Mouse (Mus musculus) NIH3T3 (cell line): ENCODE measurements around the gene Rcl1.
A peak's percentile ranks its signal among the peaks of the same experiment; 100 is the strongest.

ENCODE experiments used
- DNase-seq: peaks from one replicate; pipeline ENCODE4 v3.0.0-alpha.2; 2012; ENCODE audit warnings: low read depth

The Rcl1 gene

DNA sequence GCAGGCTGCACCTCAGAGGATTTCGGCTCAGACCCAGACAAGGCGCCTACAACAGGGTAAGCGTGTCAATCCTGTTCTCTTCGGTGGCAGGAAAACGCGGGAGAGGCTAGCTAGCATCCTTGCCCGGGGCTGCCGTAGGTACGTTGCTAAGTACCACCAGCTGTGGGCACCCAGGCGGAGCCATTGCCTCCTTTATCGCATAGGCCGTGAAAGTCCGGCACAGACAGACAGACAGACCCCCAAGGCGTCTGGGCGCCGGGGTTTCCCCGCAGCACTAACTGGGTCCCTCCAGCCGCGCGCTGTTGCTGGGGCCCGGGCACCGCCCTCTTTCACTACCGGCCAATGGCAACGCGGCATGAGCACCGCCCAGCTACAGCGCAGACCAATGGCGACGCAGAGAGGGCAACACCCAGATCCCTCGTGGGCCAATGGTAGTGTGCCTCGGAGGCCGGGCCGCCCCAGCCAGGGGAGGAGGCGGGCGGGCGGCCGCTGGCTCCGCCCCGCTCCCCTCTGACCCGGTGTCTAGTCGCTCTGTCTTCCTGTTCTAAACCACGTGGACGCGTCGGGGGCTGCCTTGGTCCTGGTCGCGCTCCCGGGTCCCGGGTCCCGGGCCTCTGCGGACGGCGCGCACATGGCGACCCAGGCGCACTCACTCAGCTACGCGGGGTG is at the start of gene Rcl1:
TSS of gene Rcl1 (plus strand) at position 502 of the 669 bp plus-strand sequence.
- DNase-seq, result peak; percentile 98

- DNase-seq, result no peak
Measured at GRCm38 (mm10) chr19:29052786-29053185, 48.4 kb upstream of the Rcl1 start.

DNA sequence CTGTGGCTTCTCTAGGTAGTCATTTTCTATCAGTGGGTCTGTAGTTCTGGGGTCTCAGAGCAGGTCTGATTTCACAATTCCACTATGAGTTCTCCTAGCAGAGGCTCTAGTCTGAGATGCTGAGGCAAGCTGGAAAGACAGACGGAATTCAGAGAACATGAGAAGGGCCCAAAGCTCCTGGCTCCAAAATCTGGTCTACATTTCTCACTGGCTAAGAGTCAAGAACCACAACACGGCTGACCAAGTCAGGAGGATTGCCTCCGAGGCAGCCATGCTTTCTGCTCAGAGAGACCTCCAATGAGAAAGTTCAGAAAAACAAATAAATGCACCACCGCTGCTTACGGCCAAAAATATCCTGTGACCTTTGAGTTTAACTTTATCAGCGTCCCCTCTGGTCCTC is 46.6 kb upstream of the Rcl1 start:
- peak; percentile 80 for DNase-seq

- no peak for DNase-seq
Measured at GRCm38 (mm10) chr19:29055469-29055868, 45.7 kb upstream of the Rcl1 start.

DNA sequence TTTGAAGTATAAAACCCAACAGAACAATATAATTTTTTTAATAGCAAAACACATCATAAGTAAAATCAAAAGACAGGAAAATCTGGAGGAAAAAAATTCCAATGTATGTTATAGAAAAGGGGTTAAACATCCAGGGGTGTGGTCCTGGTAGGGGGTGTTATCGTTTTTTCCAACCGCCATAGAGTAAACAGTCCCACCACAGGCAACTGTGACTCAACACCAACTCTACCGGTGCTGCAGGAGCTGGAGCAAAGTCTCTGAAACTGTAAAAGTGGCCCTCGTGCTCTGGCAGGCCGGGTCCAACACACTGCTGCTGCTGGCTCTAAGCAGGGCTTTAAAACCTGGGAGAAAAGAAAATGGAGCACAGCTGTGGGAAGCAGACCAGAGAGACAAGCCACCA is 42.4 kb upstream of the Rcl1 start:
- DNase-seq, result no peak

DNA sequence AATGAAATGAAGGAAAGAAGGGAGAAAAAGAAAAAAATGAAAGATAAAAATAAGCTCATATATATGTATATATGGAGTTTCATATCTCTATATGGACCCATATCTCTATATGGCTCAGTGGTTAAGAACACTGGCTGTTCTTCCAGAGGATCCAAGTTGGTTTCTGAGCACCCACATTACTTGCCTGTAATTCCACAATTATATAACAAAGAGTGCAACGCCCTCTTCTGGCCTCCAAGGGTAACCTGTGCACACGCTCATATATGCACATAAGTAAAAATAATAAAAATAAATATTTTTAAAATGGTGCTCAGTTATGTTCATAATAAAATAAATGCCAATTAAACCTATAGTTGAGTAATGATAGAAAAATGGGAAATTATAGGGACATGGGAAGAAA is 41.5 kb upstream of the Rcl1 start:
- DNase-seq, result peak; percentile 47

GRCm38 (mm10) chr19:29060299-29060698 is 40.9 kb upstream of the Rcl1 start:
- DNase-seq, result no peak

DNA sequence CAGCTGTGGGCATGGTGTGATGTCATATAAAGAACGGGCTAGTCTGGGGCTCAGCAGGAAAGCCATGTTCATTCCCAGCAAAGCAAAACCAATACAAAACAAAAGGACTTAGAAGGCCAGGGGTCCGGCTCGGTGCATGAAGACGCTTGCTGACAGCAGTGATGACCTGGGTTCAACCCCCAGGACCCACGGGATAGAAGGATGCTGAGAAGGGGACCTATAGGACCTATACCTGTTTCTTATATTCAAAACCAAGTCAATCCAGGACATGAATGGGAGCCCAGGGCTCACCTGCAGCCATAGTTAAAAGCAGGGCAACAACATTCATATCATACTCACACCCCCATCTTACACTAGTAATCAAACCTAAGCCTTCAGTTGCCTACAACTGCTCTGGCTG is 38.2 kb upstream of the Rcl1 start:
- DNase-seq, result no peak

DNA sequence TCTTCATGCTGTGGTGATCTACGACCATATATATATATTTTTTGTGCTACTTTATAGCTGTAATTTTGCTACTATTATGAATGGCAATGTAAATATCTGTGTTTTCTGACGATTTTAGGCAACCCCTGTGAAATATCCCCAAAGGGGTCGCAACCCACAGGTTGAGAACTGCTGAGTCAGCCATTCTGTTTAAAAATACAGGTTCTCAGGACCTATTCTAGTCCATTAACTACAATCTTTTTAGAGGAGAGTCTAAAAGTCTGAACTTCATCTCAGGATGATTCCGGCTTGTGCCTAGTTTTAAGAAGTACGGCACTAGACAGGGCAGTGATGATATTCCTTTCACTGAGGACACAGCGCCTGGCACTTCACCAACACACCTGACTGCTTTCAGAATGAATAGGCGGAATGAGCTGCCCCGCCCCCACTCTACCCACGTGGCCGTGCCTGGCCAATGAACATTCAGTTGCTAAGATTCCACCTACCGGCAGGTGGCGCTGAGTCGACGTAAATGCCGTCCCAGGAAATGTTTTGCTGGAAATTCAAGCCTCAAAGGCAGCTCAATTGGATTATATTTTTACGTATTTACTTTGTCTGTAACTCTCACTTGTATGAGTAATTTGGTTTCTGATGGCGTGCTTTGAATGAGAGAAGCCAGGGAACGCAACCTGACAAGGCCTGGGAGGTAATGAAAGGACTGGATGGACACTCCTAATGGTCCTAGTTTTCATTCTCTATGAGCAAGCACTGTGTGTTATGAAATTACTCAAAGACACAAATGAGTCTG is 37.4 kb upstream of the Rcl1 start:
- DNase-seq, result peak; percentile 95

DNA sequence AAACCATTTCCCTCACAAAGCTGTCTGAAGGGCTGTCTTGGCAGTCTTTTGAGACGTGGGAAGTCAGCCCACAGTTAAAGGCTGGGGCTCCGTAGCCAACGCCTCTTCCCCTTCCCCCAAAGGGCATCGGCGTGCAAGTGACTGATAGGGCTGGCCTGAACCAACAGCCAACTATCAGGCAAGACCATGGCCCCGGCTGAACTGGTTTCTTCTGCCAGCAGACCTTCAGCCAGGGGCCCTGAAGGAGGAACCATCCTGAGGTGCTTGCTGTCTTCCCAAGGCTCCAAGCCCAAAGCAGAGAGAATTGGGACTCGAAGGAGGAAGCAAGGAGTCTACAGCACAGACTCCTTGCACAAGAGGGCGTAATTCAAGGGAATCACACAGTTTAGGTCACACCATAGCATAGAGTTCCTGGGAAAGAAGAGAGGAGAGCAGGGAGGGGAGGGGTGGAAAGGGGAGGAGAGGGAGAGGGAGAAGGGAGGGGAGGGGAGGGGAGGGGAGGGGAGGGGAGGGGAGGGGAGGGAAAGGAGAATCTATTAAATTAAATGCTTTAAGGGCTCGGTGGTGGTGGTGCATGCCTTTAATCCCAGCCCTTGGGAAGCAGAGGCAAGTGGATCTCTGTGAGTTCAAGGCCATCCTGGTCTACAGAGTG is 36.6 kb upstream of the Rcl1 start:
- peak; percentile 38 for DNase-seq

GRCm38 (mm10) chr19:29066981-29067471 is 34.1 kb upstream of the Rcl1 start:
- peak; percentile 34 for DNase-seq

DNA sequence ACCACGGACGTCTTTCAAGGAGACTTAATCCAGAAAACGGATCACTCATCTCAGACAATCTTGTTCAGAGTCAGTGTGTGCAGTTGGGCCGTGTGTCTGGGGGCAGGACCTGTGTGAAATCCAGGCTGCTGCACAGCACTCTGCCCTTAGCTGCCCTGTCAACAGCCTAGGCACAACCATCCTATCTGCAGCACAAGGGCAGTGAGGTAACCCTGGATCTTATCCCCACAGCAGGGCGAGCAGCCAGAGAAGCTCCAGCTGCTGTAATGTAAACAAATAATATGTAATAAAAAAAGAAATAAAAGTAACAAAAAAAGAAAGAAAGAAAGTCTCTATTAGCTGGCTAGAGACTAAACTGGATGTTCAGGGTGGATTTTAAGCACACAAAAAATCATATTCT is 32.0 kb upstream of the Rcl1 start:
- DNase-seq, result peak; percentile 37

- peak; percentile 43 for DNase-seq
Measured at GRCm38 (mm10) chr19:29074802-29075201, 26.4 kb upstream of the Rcl1 start.

- DNase-seq, result no peak
Measured at GRCm38 (mm10) chr19:29088628-29089027, 12.5 kb upstream of the Rcl1 start.

GRCm38 (mm10) chr19:29092194-29092593 is 9.0 kb upstream of the Rcl1 start:
- DNase-seq, result no peak

- no peak for DNase-seq
Measured at GRCm38 (mm10) chr19:29099106-29099505, 2.1 kb upstream of the Rcl1 start.

DNA sequence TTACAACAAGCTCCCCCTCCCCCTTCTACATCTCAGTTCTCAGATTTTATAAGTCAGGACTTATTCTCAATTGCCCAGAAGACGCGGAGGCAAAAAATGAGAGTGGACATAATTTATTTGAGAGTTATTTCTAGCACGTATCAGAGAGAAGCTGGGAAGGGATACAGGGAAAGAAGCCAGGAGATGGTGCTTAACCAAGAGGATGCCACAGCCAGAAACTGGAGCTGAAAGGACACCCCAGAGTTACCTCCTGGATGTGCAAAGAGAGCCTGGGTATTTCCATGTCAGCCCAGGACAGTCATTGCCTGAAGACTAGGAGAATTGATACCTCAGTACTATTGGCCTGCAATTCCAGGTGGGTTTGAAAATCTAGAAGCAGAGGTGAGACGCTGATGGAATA is 1.6 kb upstream of the Rcl1 start:
- DNase-seq, result no peak

DNA sequence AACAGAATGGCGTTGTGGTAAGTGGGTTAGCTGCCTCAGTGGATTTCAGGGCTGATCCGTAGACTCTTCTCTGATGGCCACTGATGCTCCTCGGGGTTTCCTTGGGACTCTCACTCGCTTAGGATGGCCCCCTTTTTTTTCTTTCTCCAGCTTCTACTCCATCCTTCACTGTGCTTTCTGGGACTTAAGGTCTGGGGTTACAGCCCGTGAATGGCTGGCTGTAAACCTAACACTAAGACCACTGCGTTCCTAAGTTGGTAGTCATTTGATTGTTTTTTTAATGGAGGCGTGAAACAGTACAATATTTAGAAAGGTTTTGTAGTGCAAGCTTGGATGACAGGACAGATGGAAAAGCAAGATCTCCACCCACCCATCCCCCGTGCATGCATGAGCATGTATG is 914 bp upstream of the Rcl1 start:
- no peak for DNase-seq

- DNase-seq, result peak; percentile 52
Measured at GRCm38 (mm10) chr19:29101591-29101990, 416 bp downstream of the Rcl1 start.

DNA sequence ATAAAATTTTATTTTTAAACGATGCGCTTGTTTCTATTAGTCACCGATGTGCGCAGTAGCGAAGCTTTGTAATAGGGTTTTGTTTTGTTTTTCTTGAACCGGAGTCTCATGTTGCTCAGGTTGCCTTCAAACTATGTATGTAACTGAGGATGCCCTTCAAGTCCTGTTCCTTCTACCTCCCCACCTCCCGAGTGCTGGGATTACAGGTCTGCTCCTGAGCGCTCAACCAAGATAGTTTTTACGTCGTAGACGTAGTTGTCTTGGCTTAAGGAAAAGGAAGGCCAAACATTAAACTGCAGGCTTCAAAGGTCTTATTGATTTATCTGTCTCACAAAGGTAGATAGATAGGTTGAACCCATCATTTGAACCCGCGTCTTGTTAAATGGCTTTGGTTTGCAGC is 923 bp downstream of the Rcl1 start:
- no peak for DNase-seq

- no peak for DNase-seq
Measured at GRCm38 (mm10) chr19:29105816-29106215, 4.6 kb downstream of the Rcl1 start.

DNA sequence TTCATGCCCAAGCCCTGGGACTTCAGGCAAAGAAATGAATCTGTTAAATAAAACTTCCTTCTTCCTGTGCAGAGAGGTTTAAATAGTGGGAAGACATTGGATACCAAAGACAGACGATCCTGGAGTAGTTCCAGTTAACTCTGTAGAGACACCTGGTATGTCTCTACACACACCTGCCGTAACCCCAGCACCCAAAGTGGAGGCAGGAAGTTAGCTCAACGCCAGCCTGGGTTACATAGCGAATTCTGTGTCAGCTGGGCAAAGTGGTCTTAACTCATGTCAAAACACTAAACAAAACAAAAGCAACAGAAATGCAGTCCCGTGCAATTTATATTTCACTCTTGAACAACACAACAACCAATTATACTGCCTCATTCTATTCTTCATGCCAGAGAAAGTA is 5.1 kb downstream of the Rcl1 start:
- DNase-seq, result no peak

DNA sequence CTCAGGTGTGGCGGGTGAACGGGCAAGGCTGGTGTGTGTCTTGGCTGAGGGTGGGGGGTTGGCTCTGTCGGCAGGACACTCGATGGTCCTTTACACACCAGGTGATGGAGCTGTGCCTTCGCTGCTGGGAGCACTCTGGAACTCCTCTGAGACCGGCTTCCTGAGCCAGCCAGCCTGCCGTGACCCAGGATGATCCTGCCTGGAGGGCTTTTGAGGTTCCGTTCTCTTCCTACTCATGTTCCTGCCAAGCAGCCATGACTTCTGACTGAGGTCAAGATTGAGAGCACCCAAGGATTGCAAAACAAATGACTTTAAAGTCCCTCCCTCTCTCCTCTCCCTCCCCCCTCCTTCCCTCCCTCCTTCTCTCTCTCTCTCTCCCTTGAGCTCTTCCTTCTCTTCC is 11.5 kb downstream of the Rcl1 start:
- peak; percentile 17 for DNase-seq
